Mouse (Mus musculus) forebrain, embryonic 13.5 days (tissue): ENCODE results near the gene Dapk2. TPM values are rescaled to one million over a fixed set of nuclear protein-coding genes. Genes with fewer than 3 reads are reported as not detected.

Experiments used
- ATAC-seq: fragments of 200-750 bp; cut with Nextera tagmentation; 2 replicates; pipeline ENCODE4 v1.8.0; 2017
- H3K27ac ChIP-seq: fragments of 300-500 bp; sonication (generic); 2 replicates; pipeline ENCODE4 v1.5.1; 2015; ENCODE audit warnings: inconsistent platforms, mild to moderate bottlenecking, moderate library complexity
- H3K27me3 ChIP-seq: fragments of 300-500 bp; sonication (generic); 2 replicates; pipeline ENCODE4 v1.6.1; 2015; ENCODE audit warnings: mild to moderate bottlenecking, inconsistent platforms
- H3K36me3 ChIP-seq: fragments of 300-500 bp; sonication (generic); 2 replicates; pipeline ENCODE4 v1.6.1; 2015; ENCODE audit warnings: mild to moderate bottlenecking, inconsistent platforms; ENCODE audit not compliant: poor library complexity, severe bottlenecking
- H3K4me1 ChIP-seq: fragments of 300-500 bp; sonication (generic); 2 replicates; pipeline ENCODE4 v1.6.1; 2015; ENCODE audit warnings: inconsistent platforms
- H3K4me2 ChIP-seq: fragments of 300-500 bp; sonication (generic); 2 replicates; pipeline ENCODE4 v1.6.1; 2015; ENCODE audit warnings: inconsistent platforms, mild to moderate bottlenecking, moderate library complexity
- H3K4me3 ChIP-seq: fragments of 300-500 bp; sonication (generic); 2 replicates; pipeline ENCODE4 v1.5.1; 2015; ENCODE audit warnings: mild to moderate bottlenecking, inconsistent platforms
- H3K9ac ChIP-seq: fragments of 300-500 bp; sonication (generic); 2 replicates; pipeline ENCODE4 v1.6.1; 2015; ENCODE audit warnings: mild to moderate bottlenecking, inconsistent platforms
- H3K9me3 ChIP-seq: fragments of 300-500 bp; sonication (generic); replicated peaks from 2 replicates; pipeline ENCODE4 v1.6.1; 2016; ENCODE audit warnings: inconsistent platforms
- WGBS: fragments of 180-500 bp; shearing (Covaris S2); methylation state at CpG from one replicate; pipeline ENCODE4 v1.1.7; 2015; 5-methylcytosine and 5-hydroxymethylcytosine counted together
- polyA plus RNA-seq: library from polyadenylated mRNA; unstranded; fragments of >200 nt; fragmentation: Nextera tagmentation; extraction: Ambion mirVana; gene quantifications from 2 replicates; pipeline ENCODE4 v1.2.1, GENCODE M21; 2015

Dapk2 gene
- polyA plus RNA-seq, 1 experiment from 2014 or later: 2.4 TPM

- no peaks in the 10 kb centered on the region for H3K36me3 ChIP-seq
- no peaks in the 10 kb centered on the region for H3K9me3 ChIP-seq
- H3K4me3 ChIP-seq: no peak overlapping the region
- no peak for ATAC-seq
- no peak overlapping the region for H3K4me2 ChIP-seq
- H3K27ac ChIP-seq: no peak overlapping the region
- no peaks in the 10 kb centered on the region for H3K27me3 ChIP-seq
- 48% methylated on average over 10 of the region's 10 CpGs for WGBS
- no peak overlapping the region for H3K9ac ChIP-seq
- 0 out of 2 replicates have a peak, but pooled peaks cover 9% of the 10 kb centered on the region for H3K4me1 ChIP-seq
These were observed 61.1 kb downstream of the Dapk2 start for GRCm38 (mm10) chr9:66218917-66219725.

- Histone ChIP-seq H3K4me2 (no peak overlapping the region), H3K9ac (no peak overlapping the region), H3K27ac (no peak overlapping the region), H3K27me3 (no peaks in the 10 kb centered on the region), H3K36me3 (no peaks in the 10 kb centered on the region), H3K4me1 (0 out of 2 replicates have a peak, but pooled peaks cover 7% of the 10 kb centered on the region), H3K9me3 (no peaks in the 10 kb centered on the region), H3K4me3 (no peak overlapping the region)
- no peak for ATAC-seq
- 91% methylated on average over 2 of the region's 2 CpGs for WGBS
These were observed 65.8 kb downstream of the Dapk2 start for GRCm38 (mm10) chr9:66223872-66224271.

GRCm38 (mm10) chr9:66225737-66226485 lies 67.9 kb downstream of the Dapk2 start:
- Histone ChIP-seq H3K27ac (no peak overlapping the region), H3K9me3 (no peaks in the 10 kb centered on the region), H3K4me1 (no peaks in the 10 kb centered on the region), H3K9ac (no peak overlapping the region), H3K36me3 (no peaks in the 10 kb centered on the region), H3K4me3 (no peak overlapping the region), H3K4me2 (no peak overlapping the region), H3K27me3 (no peaks in the 10 kb centered on the region)
- no peak for ATAC-seq
- 67% methylated on average over 5 of the region's 5 CpGs for WGBS

- Histone ChIP-seq H3K36me3 (no peaks in the 10 kb centered on the region), H3K27me3 (no peaks in the 10 kb centered on the region), H3K4me1 (no peaks in the 10 kb centered on the region), H3K9me3 (no peaks in the 10 kb centered on the region), H3K27ac (no peak overlapping the region), H3K4me2 (no peak overlapping the region), H3K4me3 (no peak overlapping the region), H3K9ac (no peak overlapping the region)
- 61% methylated on average over 2 of the region's 2 CpGs for whole genome bisulfite sequencing
- ATAC-seq: no peak
These were observed 70.6 kb downstream of the Dapk2 start for GRCm38 (mm10) chr9:66228456-66229151.

- no peaks in the 10 kb centered on the region for H3K9me3 ChIP-seq
- H3K9ac ChIP-seq: no peak overlapping the region
- H3K27me3 ChIP-seq: no peaks in the 10 kb centered on the region
- 74% methylated on average over 7 of the region's 7 CpGs for WGBS
- no peak overlapping the region for H3K4me2 ChIP-seq
- ATAC-seq: no peak
- no peaks in the 10 kb centered on the region for H3K36me3 ChIP-seq
- H3K4me1 ChIP-seq: no peaks in the 10 kb centered on the region
- no peak overlapping the region for H3K4me3 ChIP-seq
- no peak overlapping the region for H3K27ac ChIP-seq
These were observed 73.9 kb downstream of the Dapk2 start for GRCm38 (mm10) chr9:66231820-66232479.

- no peak overlapping the region for H3K27ac ChIP-seq
- H3K4me2 ChIP-seq: no peak overlapping the region
- ATAC-seq: no peak
- H3K4me3 ChIP-seq: no peak overlapping the region
- no peaks in the 10 kb centered on the region for H3K9me3 ChIP-seq
- no peaks in the 10 kb centered on the region for H3K36me3 ChIP-seq
- no peak overlapping the region for H3K9ac ChIP-seq
- H3K27me3 ChIP-seq: no peaks in the 10 kb centered on the region
- no peaks in the 10 kb centered on the region for H3K4me1 ChIP-seq
- 63% methylated on average over 2 of the region's 2 CpGs for WGBS
These were observed 78.6 kb downstream of the Dapk2 start for GRCm38 (mm10) chr9:66236615-66237014.

GRCm38 (mm10) chr9:66237742-66238141 lies 79.7 kb downstream of the Dapk2 start:
- 75% methylated on average over 1 of the region's 1 CpGs for WGBS
- Histone ChIP-seq H3K9ac (no peak overlapping the region), H3K4me2 (no peak overlapping the region), H3K27me3 (no peaks in the 10 kb centered on the region), H3K9me3 (no peaks in the 10 kb centered on the region), H3K4me3 (no peak overlapping the region), H3K36me3 (no peaks in the 10 kb centered on the region), H3K27ac (no peak overlapping the region), H3K4me1 (no peaks in the 10 kb centered on the region)
- ATAC-seq: no peak

- H3K36me3 ChIP-seq: no peaks in the 10 kb centered on the region
- H3K27me3 ChIP-seq: no peaks in the 10 kb centered on the region
- ATAC-seq: no peak
- WGBS: 87% methylated on average over 7 of the region's 7 CpGs
- H3K4me1 ChIP-seq: no peaks in the 10 kb centered on the region
- no peaks in the 10 kb centered on the region for H3K9me3 ChIP-seq
- H3K4me2 ChIP-seq: no peak overlapping the region
- no peak overlapping the region for H3K27ac ChIP-seq
- no peak overlapping the region for H3K9ac ChIP-seq
- H3K4me3 ChIP-seq: no peak overlapping the region
These were observed 81.2 kb downstream of the Dapk2 start for GRCm38 (mm10) chr9:66239173-66239572.

GRCm38 (mm10) chr9:66239691-66240090 lies 81.7 kb downstream of the Dapk2 start:
- Histone ChIP-seq H3K4me1 (no peaks in the 10 kb centered on the region), H3K4me2 (no peak overlapping the region), H3K27ac (no peak overlapping the region), H3K36me3 (no peaks in the 10 kb centered on the region), H3K4me3 (no peak overlapping the region), H3K9me3 (no peaks in the 10 kb centered on the region), H3K9ac (no peak overlapping the region), H3K27me3 (no peaks in the 10 kb centered on the region)
- 72% methylated on average over 3 of the region's 3 CpGs for WGBS
- ATAC-seq: no peak

- Histone ChIP-seq H3K4me2 (no peak overlapping the region), H3K27ac (no peak overlapping the region), H3K9ac (no peak overlapping the region), H3K4me3 (no peak overlapping the region), H3K36me3 (no peaks in the 10 kb centered on the region), H3K9me3 (no peaks in the 10 kb centered on the region), H3K4me1 (no peaks in the 10 kb centered on the region), H3K27me3 (no peaks in the 10 kb centered on the region)
- ATAC-seq: no peak
- 71% methylated on average over 4 of the region's 4 CpGs for WGBS
These were observed 82.5 kb downstream of the Dapk2 start for GRCm38 (mm10) chr9:66240493-66240892.

GRCm38 (mm10) chr9:66240991-66241390 lies 83.0 kb downstream of the Dapk2 start:
- H3K9ac ChIP-seq: no peak overlapping the region
- ATAC-seq: no peak
- no peaks in the 10 kb centered on the region for H3K36me3 ChIP-seq
- H3K27ac ChIP-seq: no peak overlapping the region
- H3K4me3 ChIP-seq: no peak overlapping the region
- no peaks in the 10 kb centered on the region for H3K27me3 ChIP-seq
- H3K4me2 ChIP-seq: no peak overlapping the region
- no peaks in the 10 kb centered on the region for H3K4me1 ChIP-seq
- WGBS: 53% methylated on average over 3 of the region's 3 CpGs
- no peaks in the 10 kb centered on the region for H3K9me3 ChIP-seq

- H3K4me3 ChIP-seq: no peak overlapping the region
- no peaks in the 10 kb centered on the region for H3K4me1 ChIP-seq
- ATAC-seq: no peak
- H3K36me3 ChIP-seq: no peaks in the 10 kb centered on the region
- no peak overlapping the region for H3K27ac ChIP-seq
- H3K4me2 ChIP-seq: no peak overlapping the region
- no peaks in the 10 kb centered on the region for H3K27me3 ChIP-seq
- H3K9me3 ChIP-seq: no peaks in the 10 kb centered on the region
- WGBS: 83% methylated on average over 4 of the region's 4 CpGs
- no peak overlapping the region for H3K9ac ChIP-seq
These were observed 83.7 kb downstream of the Dapk2 start for GRCm38 (mm10) chr9:66241722-66242121.
